Mouse (Mus musculus): Measurements from ENCODE around the gene Ddn.

Ddn gene

DNA sequence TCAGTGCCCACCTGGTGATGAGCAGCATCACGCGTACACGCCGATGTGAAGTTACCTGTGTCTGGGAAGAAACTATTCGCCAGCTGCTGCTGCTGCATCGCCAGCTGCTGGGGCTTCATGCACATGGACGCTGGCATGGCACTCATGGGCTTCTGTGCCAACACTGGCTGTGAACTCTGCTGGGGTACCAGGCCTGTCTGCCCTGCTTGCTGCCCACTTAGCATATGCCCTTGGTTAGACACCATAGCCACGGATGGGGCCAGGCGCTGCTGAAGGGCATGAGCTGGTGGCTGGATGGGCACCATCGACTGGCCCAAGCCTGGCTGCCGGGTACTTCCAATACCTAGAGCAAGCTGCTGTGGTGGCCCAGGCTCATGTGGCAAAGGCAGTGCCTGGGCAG, 39.9 kb upstream of the Ddn start:
- Histone ChIP-seq H3K27me3 (ENCODE audit: insufficient read depth, low read length) (no peaks in the 10 kb centered on the region), H3K36me3 (ENCODE audit: insufficient read depth, low read length) (peaks cover 100% of the 10 kb centered on the region), H3K4me1 (replicated peaks; ENCODE audit: low read depth, low read length) (peaks cover 51% of the 10 kb centered on the region), H3K9me3 (ENCODE audit: low read length) (no peaks in the 10 kb centered on the region), H3K4me3 (replicated peaks; ENCODE audit: low read length) (no peak overlapping the region)
- TF ChIP-seq CTCF (conservative IDR thresholded peaks at IDR 0.05; ENCODE audit: low read length): no peak
- no peak for TF ChIP-seq POU5F1 (IDR thresholded peaks at IDR 0.05; ENCODE audit: borderline replicate concordance, low read length)
- TF ChIP-seq NANOG (IDR thresholded peaks at IDR 0.05; ENCODE audit: borderline replicate concordance, low read length): no peak

DNA sequence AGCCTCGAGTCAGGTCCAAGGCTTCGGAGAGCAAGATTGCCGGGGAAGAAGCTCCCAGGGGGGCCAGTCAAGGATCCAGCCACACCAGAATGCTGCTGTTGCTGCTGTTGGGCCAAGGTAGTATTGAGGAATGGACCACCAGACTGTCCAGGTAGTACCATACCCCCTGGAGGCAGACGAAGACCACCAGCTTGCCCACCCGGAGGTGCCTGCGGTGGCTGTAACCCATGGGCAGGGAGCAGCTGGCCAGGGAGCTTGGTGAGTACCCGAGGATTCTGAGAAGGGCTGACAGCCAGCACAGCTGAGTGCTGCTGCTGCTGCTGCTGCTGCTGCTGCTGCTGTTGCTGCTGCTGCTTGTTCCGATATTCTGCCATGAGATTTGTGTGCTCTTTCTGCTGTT, 36.9 kb upstream of the Ddn start:
- Histone ChIP-seq H3K9me3 (ENCODE audit: low read length) (no peaks in the 10 kb centered on the region), H3K36me3 (ENCODE audit: insufficient read depth, low read length) (peaks cover 100% of the 10 kb centered on the region), H3K4me1 (replicated peaks; ENCODE audit: low read depth, low read length) (peaks cover 36% of the 10 kb centered on the region), H3K27me3 (ENCODE audit: insufficient read depth, low read length) (no peaks in the 10 kb centered on the region), H3K4me3 (replicated peaks; ENCODE audit: low read length) (no peak overlapping the region)
- TF ChIP-seq POU5F1 (IDR thresholded peaks at IDR 0.05; ENCODE audit: borderline replicate concordance, low read length) (no peak), NANOG (IDR thresholded peaks at IDR 0.05; ENCODE audit: borderline replicate concordance, low read length) (no peak)

DNA sequence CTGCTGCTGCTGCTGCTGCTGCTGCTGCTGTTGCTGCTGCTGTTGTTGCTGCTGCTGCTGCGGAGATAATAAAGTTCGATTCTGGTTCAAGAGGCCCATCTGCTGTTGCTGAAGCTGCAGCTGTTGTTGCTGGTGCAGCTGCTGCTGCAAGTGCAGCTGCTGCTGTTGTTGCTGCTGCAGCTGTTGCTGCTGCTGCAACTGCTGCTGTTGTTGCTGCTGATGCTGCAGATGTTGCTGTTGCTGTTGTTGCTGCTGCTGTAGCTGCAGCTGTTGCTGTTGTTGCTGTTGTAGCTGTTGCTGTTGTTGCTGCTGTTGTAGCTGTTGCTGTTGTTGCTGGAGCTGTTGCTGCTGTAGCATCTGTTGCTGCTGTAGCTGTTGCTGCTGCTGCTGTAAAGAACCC, 35.9 kb upstream of the Ddn start:
- TF ChIP-seq POU5F1 (IDR thresholded peaks at IDR 0.05; ENCODE audit: borderline replicate concordance, low read length): no peak
- TF ChIP-seq NANOG (IDR thresholded peaks at IDR 0.05; ENCODE audit: borderline replicate concordance, low read length): no peak
- no peak for TF ChIP-seq CTCF (conservative IDR thresholded peaks at IDR 0.05; ENCODE audit: low read length)
- no peak overlapping the region for H3K4me3 ChIP-seq (replicated peaks; ENCODE audit: low read length)
- peaks cover 100% of the 10 kb centered on the region for H3K36me3 ChIP-seq (ENCODE audit: insufficient read depth, low read length)
- H3K9me3 ChIP-seq (ENCODE audit: low read length): no peaks in the 10 kb centered on the region
- H3K4me1 ChIP-seq (replicated peaks; ENCODE audit: low read depth, low read length): peaks cover 36% of the 10 kb centered on the region
- H3K27me3 ChIP-seq (ENCODE audit: insufficient read depth, low read length): no peaks in the 10 kb centered on the region

DNA sequence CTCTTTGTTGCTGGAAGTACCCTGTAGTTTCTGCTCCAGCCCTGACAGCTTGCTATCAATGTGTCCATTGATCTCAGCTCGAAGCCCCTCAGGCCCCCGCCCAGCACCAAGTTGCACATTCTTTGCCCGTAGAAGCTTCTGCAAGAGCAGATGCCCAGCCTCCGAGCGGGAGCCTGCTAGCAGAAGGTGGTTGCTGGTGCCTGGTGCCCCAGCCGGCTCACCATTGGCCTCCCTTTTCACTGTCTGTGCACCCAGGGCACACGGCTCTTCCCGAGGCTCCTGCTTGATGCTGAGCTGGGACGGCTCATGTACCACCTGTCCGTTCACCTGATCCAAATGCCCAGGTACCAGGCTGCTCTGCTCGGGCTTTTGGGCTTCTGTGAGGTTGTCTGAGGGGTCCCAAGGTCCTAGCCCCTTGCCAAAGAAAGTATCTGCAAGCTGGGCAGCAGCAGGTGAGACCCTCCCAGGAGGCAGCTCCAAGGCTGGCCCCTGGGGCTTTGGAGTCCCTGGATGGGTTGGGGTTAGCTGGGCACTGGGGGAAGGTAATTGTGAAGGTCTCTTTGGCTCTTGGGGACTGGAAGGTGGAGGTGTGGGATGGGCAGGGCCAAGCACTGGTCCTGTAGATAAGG, 34.4 kb upstream of the Ddn start:
- Histone ChIP-seq H3K27me3 (ENCODE audit: insufficient read depth, low read length) (no peaks in the 10 kb centered on the region), H3K4me3 (replicated peaks; ENCODE audit: low read length) (no peak overlapping the region), H3K9me3 (ENCODE audit: low read length) (no peaks in the 10 kb centered on the region), H3K36me3 (ENCODE audit: insufficient read depth, low read length) (peaks cover 100% of the 10 kb centered on the region), H3K4me1 (replicated peaks; ENCODE audit: low read depth, low read length) (peaks cover 49% of the 10 kb centered on the region)
- TF ChIP-seq POU5F1 (IDR thresholded peaks at IDR 0.05; ENCODE audit: borderline replicate concordance, low read length) (no peak), NANOG (IDR thresholded peaks at IDR 0.05; ENCODE audit: borderline replicate concordance, low read length) (no peak), CTCF (conservative IDR thresholded peaks at IDR 0.05; ENCODE audit: low read length) (no peak)

DNA sequence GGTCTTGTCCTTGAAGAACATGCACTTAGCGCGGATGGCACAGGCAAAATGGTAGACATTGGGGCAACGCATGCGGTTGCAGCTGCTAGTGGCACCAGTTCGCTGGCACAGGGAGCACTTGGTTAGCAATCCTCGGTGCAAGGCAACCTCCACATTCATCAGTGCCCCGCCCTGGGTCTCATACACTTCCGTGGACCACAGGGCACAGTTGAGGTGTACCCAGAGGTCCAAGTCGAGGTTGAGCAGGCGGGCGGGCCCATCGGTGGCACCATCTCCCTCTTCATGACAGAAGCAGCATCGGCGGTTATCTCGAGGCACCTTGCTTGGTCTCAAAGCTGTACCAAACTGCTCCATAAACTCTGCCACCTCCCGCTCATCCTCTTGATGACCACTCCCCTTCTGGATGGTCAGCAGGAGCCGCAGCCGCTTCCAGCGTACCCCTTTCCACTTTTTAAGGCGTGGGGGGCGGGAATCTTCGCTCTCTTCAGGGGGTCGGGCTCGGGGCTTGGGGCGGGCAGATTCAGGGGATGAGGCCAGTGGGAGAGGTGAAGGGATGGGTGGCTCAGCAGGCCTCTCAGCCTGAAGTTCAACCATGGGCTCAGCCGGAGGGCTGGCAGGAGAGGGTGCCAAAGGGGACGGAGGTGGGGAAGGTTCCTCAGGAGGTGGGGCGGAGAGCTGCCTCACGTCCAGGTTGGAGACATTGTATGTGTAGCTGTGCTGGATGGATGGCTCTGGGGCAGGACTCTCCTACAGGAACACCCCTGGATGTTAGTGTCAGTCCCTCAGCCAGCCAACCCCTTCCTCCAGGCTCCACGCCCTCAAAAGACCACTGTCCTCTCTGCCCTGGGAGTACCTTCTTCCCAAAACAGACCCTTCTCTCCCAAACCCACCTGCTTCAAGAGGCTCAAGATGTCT, 30.6 kb upstream of the Ddn start:
- peaks cover 100% of the 10 kb centered on the region for H3K36me3 ChIP-seq (ENCODE audit: insufficient read depth, low read length)
- no peaks in the 10 kb centered on the region for H3K9me3 ChIP-seq (ENCODE audit: low read length)
- no peaks in the 10 kb centered on the region for H3K27me3 ChIP-seq (ENCODE audit: insufficient read depth, low read length)
- H3K4me1 ChIP-seq (replicated peaks; ENCODE audit: low read depth, low read length): peaks cover 60% of the 10 kb centered on the region
- peak overlapping the region; percentile 51 for H3K4me3 ChIP-seq (replicated peaks; ENCODE audit: low read length)
- TF ChIP-seq CTCF (conservative IDR thresholded peaks at IDR 0.05; ENCODE audit: low read length): no peak
- no peak for TF ChIP-seq POU5F1 (IDR thresholded peaks at IDR 0.05; ENCODE audit: borderline replicate concordance, low read length)
- no peak for TF ChIP-seq NANOG (IDR thresholded peaks at IDR 0.05; ENCODE audit: borderline replicate concordance, low read length)

DNA sequence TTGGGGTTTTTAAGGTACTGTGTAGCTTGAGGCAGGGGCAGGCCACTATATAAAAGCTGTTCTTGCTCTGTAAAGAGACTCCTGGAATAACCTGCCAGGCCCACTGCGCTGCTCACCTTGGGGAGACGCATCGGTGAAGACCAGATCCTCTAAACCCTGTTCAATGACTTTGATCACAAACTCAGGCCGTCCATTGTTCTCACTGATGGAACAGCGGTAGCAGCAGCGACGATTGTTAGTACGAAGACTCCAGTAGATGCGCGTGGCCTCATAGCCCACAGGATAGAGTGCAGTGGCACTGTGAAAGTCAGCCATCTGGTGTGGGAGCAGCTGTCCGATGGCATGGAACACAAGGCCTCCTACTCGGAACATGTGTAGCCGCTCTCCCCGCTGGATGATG, 29.9 kb upstream of the Ddn start:
- H3K4me1 ChIP-seq (replicated peaks; ENCODE audit: low read depth, low read length): peaks cover 68% of the 10 kb centered on the region
- H3K36me3 ChIP-seq (ENCODE audit: insufficient read depth, low read length): peaks cover 100% of the 10 kb centered on the region
- TF ChIP-seq POU5F1 (IDR thresholded peaks at IDR 0.05; ENCODE audit: borderline replicate concordance, low read length): no peak
- no peak for TF ChIP-seq CTCF (conservative IDR thresholded peaks at IDR 0.05; ENCODE audit: low read length)
- TF ChIP-seq NANOG (IDR thresholded peaks at IDR 0.05; ENCODE audit: borderline replicate concordance, low read length): no peak
- no peaks in the 10 kb centered on the region for H3K27me3 ChIP-seq (ENCODE audit: insufficient read depth, low read length)
- peak overlapping the region; percentile 51 for H3K4me3 ChIP-seq (replicated peaks; ENCODE audit: low read length)
- H3K9me3 ChIP-seq (ENCODE audit: low read length): no peaks in the 10 kb centered on the region

DNA sequence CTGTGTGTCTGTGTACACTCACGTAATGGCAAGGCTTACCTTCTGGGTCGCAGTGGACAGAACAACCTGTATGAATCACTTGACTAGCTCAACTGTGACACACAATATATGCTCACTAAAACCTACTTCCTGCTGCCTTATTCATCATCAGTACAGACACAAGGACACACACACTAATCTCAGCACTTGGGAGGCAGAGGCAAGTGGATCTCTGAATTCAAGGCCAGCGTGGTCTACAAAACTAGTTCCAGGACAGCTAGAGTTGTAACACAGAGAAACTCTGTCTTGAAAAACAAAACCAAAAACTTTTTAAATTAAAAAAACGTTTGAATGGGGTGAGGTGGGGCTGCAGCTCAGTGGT, 28.4 kb upstream of the Ddn start:
- Histone ChIP-seq H3K4me1 (replicated peaks; ENCODE audit: low read depth, low read length) (peaks cover 71% of the 10 kb centered on the region), H3K4me3 (replicated peaks; ENCODE audit: low read length) (no peak overlapping the region), H3K27me3 (ENCODE audit: insufficient read depth, low read length) (no peaks in the 10 kb centered on the region), H3K9me3 (ENCODE audit: low read length) (no peaks in the 10 kb centered on the region), H3K36me3 (ENCODE audit: insufficient read depth, low read length) (peaks cover 98% of the 10 kb centered on the region)
- TF ChIP-seq POU5F1 (IDR thresholded peaks at IDR 0.05; ENCODE audit: borderline replicate concordance, low read length): no peak
- TF ChIP-seq NANOG (IDR thresholded peaks at IDR 0.05; ENCODE audit: borderline replicate concordance, low read length): no peak
- no peak for TF ChIP-seq CTCF (conservative IDR thresholded peaks at IDR 0.05; ENCODE audit: low read length)

DNA sequence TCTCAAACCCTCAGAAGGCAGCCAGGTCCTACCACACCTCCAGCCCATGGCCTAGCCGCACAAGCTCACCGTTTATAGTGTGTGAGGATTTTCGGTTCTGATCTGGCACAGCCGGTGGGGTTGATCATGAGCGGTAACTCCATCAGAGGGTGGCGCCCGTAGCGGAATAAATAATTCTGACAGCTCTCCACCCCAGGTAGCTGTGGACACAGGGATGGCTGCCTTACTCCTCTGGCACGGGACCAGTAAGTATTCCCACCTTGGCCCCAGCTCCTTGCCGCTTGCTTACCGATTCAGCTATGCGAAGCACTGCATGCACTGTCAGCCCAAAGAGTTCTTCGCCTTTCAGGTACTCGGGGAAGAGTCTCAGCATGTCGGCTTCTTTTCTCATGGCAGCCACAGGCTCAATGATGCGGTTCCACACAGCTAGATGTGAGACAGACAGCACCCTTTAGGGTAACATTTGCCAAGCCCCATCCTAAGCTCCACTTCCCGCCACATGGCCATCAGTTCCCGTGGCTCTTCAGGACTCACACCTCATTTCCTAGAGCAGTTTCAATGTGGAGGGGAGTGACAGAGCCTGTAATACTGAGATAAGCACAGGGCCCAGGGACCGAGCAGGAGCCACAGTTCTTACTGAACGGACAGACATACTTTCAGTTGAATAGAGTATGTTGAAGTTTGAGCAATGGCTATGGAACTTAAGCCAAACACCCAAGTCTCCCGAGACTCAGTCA, 27.9 kb upstream of the Ddn start:
- Histone ChIP-seq H3K9me3 (ENCODE audit: low read length) (no peaks in the 10 kb centered on the region), H3K36me3 (ENCODE audit: insufficient read depth, low read length) (peaks cover 92% of the 10 kb centered on the region), H3K4me3 (replicated peaks; ENCODE audit: low read length) (no peak overlapping the region), H3K27me3 (ENCODE audit: insufficient read depth, low read length) (no peaks in the 10 kb centered on the region), H3K4me1 (replicated peaks; ENCODE audit: low read depth, low read length) (peaks cover 76% of the 10 kb centered on the region)
- TF ChIP-seq NANOG (IDR thresholded peaks at IDR 0.05; ENCODE audit: borderline replicate concordance, low read length) (no peak), CTCF (conservative IDR thresholded peaks at IDR 0.05; ENCODE audit: low read length) (no peak), POU5F1 (IDR thresholded peaks at IDR 0.05; ENCODE audit: borderline replicate concordance, low read length) (no peak)
